Mouse (Mus musculus): ENCODE data around the gene Ptprk.
A peak's percentile ranks its signal among the peaks of the same experiment; 100 is the strongest.

Gene Ptprk

GRCm38 (mm10) chr10:28184675-28185074 is 110.1 kb downstream of the Ptprk start:
- DNase-seq (ENCODE audit: low read depth, low spot score), result peak; percentile 23

- peak; percentile 8 for DNase-seq (ENCODE audit: low read depth, low spot score)
Observed at GRCm38 (mm10) chr10:28185326-28185725, 110.7 kb downstream of the Ptprk start.

GRCm38 (mm10) chr10:28186018-28186800 is 111.6 kb downstream of the Ptprk start:
- no peak for DNase-seq (ENCODE audit: low read depth, low spot score)

- no peak for DNase-seq (ENCODE audit: low read depth, low spot score)
Observed at GRCm38 (mm10) chr10:28191440-28191839, 116.8 kb downstream of the Ptprk start.

- peak; percentile 20 for DNase-seq (ENCODE audit: low read depth, low spot score)
Observed at GRCm38 (mm10) chr10:28193630-28194029, 119.0 kb downstream of the Ptprk start.

GRCm38 (mm10) chr10:28200609-28201008 is 126.0 kb downstream of the Ptprk start:
- DNase-seq (ENCODE audit: low read depth, low spot score), result no peak

GRCm38 (mm10) chr10:28209394-28209793 is 134.8 kb downstream of the Ptprk start:
- peak; percentile 32 for DNase-seq (ENCODE audit: low read depth, low spot score)

GRCm38 (mm10) chr10:28212083-28212482 is 137.5 kb downstream of the Ptprk start:
- DNase-seq (ENCODE audit: low read depth, low spot score), result peak; percentile 26

- DNase-seq (ENCODE audit: low read depth, low spot score), result no peak
Observed at GRCm38 (mm10) chr10:28215153-28215552, 140.5 kb downstream of the Ptprk start.

GRCm38 (mm10) chr10:28223602-28224001 is 149.0 kb downstream of the Ptprk start:
- DNase-seq (ENCODE audit: low read depth, low spot score), result no peak

GRCm38 (mm10) chr10:28224376-28224775 is 149.8 kb downstream of the Ptprk start:
- DNase-seq (ENCODE audit: low read depth, low spot score), result no peak

- peak; percentile 8 for DNase-seq (ENCODE audit: low read depth, low spot score)
Observed at GRCm38 (mm10) chr10:28225536-28226075, 151.0 kb downstream of the Ptprk start.

- no peak for DNase-seq (ENCODE audit: low read depth, low spot score)
Observed at GRCm38 (mm10) chr10:28227732-28228131, 153.1 kb downstream of the Ptprk start.

GRCm38 (mm10) chr10:28228208-28228607 is 153.6 kb downstream of the Ptprk start:
- no peak for DNase-seq (ENCODE audit: low read depth, low spot score)

- peak; percentile 13 for DNase-seq (ENCODE audit: low read depth, low spot score)
Observed at GRCm38 (mm10) chr10:28232273-28233167, 157.9 kb downstream of the Ptprk start.

GRCm38 (mm10) chr10:28249047-28249446 is 174.4 kb downstream of the Ptprk start:
- DNase-seq (ENCODE audit: low read depth, low spot score), result no peak

- DNase-seq (ENCODE audit: low read depth, low spot score), result no peak
Observed at GRCm38 (mm10) chr10:28251385-28251784, 176.8 kb downstream of the Ptprk start.

GRCm38 (mm10) chr10:28260651-28261050 is 186.0 kb downstream of the Ptprk start:
- no peak for DNase-seq (ENCODE audit: low read depth, low spot score)

GRCm38 (mm10) chr10:28262159-28262558 is 187.5 kb downstream of the Ptprk start:
- DNase-seq (ENCODE audit: low read depth, low spot score), result peak; percentile 3

- DNase-seq (ENCODE audit: low read depth, low spot score), result no peak
Observed at GRCm38 (mm10) chr10:28263546-28263945, 188.9 kb downstream of the Ptprk start.

- no peak for DNase-seq (ENCODE audit: low read depth, low spot score)
Observed at GRCm38 (mm10) chr10:28270273-28270672, 195.7 kb downstream of the Ptprk start.
